ENCODE assay signal across 8 mouse cellular contexts in genomic region chr3:52268487-52268736, GRCm38 (mm10). TPM values are rescaled to one million over a fixed set of nuclear protein-coding genes. Genes with fewer than 3 reads are reported as not detected.
DNase-seq lines count a peak whose midpoint lies in the region; ATAC-seq and TF ChIP-seq lines count a peak whose summit lies in the region.

No protein-coding gene starts in this region.

- no peak for TF ChIP-seq CTCF in cerebellum, adult 2 months (IDR thresholded peaks at IDR 0.05; ENCODE audit: borderline replicate concordance, insufficient read depth, low read depth, low read length)

- H3K9me3 ChIP-seq in limb, embryonic 12.5 days = no peaks in the 10 kb centered on the region
- H3K9me3 ChIP-seq in stomach, embryonic 14.5 days (ENCODE audit: control insufficient read depth, low read depth, low read length) = no peaks in the 10 kb centered on the region

- H3K36me3 ChIP-seq in limb, embryonic 12.5 days = no peaks in the 10 kb centered on the region
- H3K36me3 ChIP-seq in stomach, embryonic 14.5 days (ENCODE audit: control insufficient read depth, insufficient read depth, low read length) = no peaks in the 10 kb centered on the region

- H3K9ac ChIP-seq in limb, embryonic 12.5 days (replicated peaks) = peak overlapping the region; percentile 84
- peak overlapping the region; percentile 82 for H3K9ac ChIP-seq in stomach, embryonic 14.5 days (replicated peaks; ENCODE audit: low read depth, low read length)

- H3K4me3 ChIP-seq in cerebellum, adult 2 months (replicated peaks; ENCODE audit: insufficient read depth, low read depth, low read length) = peak overlapping the region; percentile 87
- peak overlapping the region; percentile 84 for H3K4me3 ChIP-seq in limb, embryonic 12.5 days (replicated peaks)
- H3K4me3 ChIP-seq in stomach, embryonic 14.5 days (ENCODE audit: low read depth, low read length) = peak overlapping the region; percentile 89

- TF ChIP-seq POLR2A in cerebellum, adult 2 months (IDR thresholded peaks at IDR 0.05; ENCODE audit: borderline replicate concordance, insufficient read depth, low read length) = no peak

- WGBS in cerebellum, adult 2 months = under 1% methylated on average over 39 of the region's 40 CpGs
- under 1% methylated on average over 26 of the region's 40 CpGs for WGBS in limb, embryonic 12.5 days
- under 1% methylated on average over 22 of the region's 40 CpGs for WGBS in stomach, embryonic 14.5 days

- peak overlapping the region; percentile 99 for H3K4me2 ChIP-seq in limb, embryonic 12.5 days
- peak overlapping the region; percentile 97 for H3K4me2 ChIP-seq in stomach, embryonic 14.5 days (replicated peaks; ENCODE audit: low read depth, low read length)

- peak; percentile 33; the same call in 1 of the 2 replicates for ATAC-seq in limb, embryonic 12.5 days (ENCODE audit: insufficient number of reproducible peaks, insufficient read depth, low FRiP score, low TSS enrichment, low read depth)
- ATAC-seq in stomach, embryonic 14.5 days (ENCODE audit: insufficient number of reproducible peaks, insufficient read depth, low FRiP score, low read depth) = no peak
- ATAC-seq in megakaryocyte-erythroid progenitor cell, adult 5-6 weeks (replicated peaks; ENCODE audit: low FRiP score, low TSS enrichment, poor library complexity, severe bottlenecking) = no peak

- H3K27me3 ChIP-seq in cerebellum, adult 2 months (ENCODE audit: control insufficient read depth, insufficient read depth, low read length) = no peaks in the 10 kb centered on the region
- peaks cover 23% of the 10 kb centered on the region for H3K27me3 ChIP-seq in limb, embryonic 12.5 days
- H3K27me3 ChIP-seq in stomach, embryonic 14.5 days (ENCODE audit: control insufficient read depth, insufficient read depth, low read length) = no peaks in the 10 kb centered on the region

- peak overlapping the region; percentile 57 for H3K27ac ChIP-seq in cerebellum, adult 2 months (ENCODE audit: insufficient read depth, low read length)
- H3K27ac ChIP-seq in limb, embryonic 12.5 days = peak overlapping the region; percentile 92
- H3K27ac ChIP-seq in stomach, embryonic 14.5 days (ENCODE audit: low read length) = peak overlapping the region; percentile 93

- no peak for DNase-seq in cerebellum, adult 2 months
- DNase-seq in cerebellum, adult 9-10 months = no peak
- peak; percentile 35 for DNase-seq in ovary, postnatal 10 days (ENCODE audit: low spot score)
- DNase-seq in ovary, adult 18-20 months (ENCODE audit: low spot score) = no peak
- DNase-seq in gastrocnemius, adult 8-10 months (ENCODE audit: low spot score in 2 of 2) = no peak

- no peaks in the 10 kb centered on the region for H3K4me1 ChIP-seq in cerebellum, adult 2 months (ENCODE audit: control insufficient read depth, insufficient read depth, low read length)
- H3K4me1 ChIP-seq in limb, embryonic 12.5 days (replicated peaks) = peaks cover 31% of the 10 kb centered on the region
- peaks cover 19% of the 10 kb centered on the region; the same call in 1 of the 2 replicates for H3K4me1 ChIP-seq in stomach, embryonic 14.5 days (ENCODE audit: control insufficient read depth, insufficient read depth, low read length)

RNA-seq across cellular contexts. Expression of gene Foxo1, which starts 0.3 kb away (rescaled TPM):
- 5.4 and 6.7 TPM in 2 replicates for polyA plus RNA-seq in cerebellum, adult 2 months (2012; rRNA removed)
- polyA plus RNA-seq in limb, embryonic 12.5 days (2016; fragmentation: Nextera tagmentation; extraction: Ambion mirVana) = 6.8 and 7.0 TPM in 2 replicates
- polyA plus RNA-seq in stomach, embryonic 14.5 days (2014; fragmentation: Nextera tagmentation; extraction: Ambion mirVana) = 8.6 and 9.5 TPM in 2 replicates
- 5.9 and 7.4 TPM in 2 replicates for total RNA-seq in megakaryocyte-erythroid progenitor cell, adult 5-6 weeks (2014; fragmentation: Nextera tagmentation)
- total RNA-seq in megakaryocyte-erythroid progenitor cell, adult 5-6 weeks (2017) = 1.6 and 2.3 TPM in 2 replicates
- total RNA-seq in gastrocnemius, adult 8-10 months (2022) = 10 to 100 TPM; 10.1 to 36.4 (median 14.5) TPM
